Mouse (Mus musculus) CD4-positive helper T cell, adult 2 months (primary cell): ENCODE results near the gene Me3.

ENCODE experiments used
- DNase-seq: peaks from one replicate; pipeline ENCODE4 v3.0.0-alpha.2; 2012; ENCODE audit warnings: low read depth, missing footprints, low spot score

Gene Me3

GRCm38 (mm10) chr7:89828436-89829065 is 196.4 kb downstream of the Me3 start:
- no peak for DNase-seq

GRCm38 (mm10) chr7:89829201-89829600 is 197.0 kb downstream of the Me3 start:
- DNase-seq: no peak

GRCm38 (mm10) chr7:89833521-89833920 is 201.3 kb downstream of the Me3 start:
- DNase-seq: no peak

GRCm38 (mm10) chr7:89835566-89835965 is 203.4 kb downstream of the Me3 start:
- no peak for DNase-seq

- no peak for DNase-seq
Measured at GRCm38 (mm10) chr7:89836676-89837075, 204.5 kb downstream of the Me3 start.

GRCm38 (mm10) chr7:89837841-89838240 is 205.6 kb downstream of the Me3 start:
- DNase-seq: no peak

GRCm38 (mm10) chr7:89839721-89840120 is 207.5 kb downstream of the Me3 start:
- DNase-seq: no peak

- peak; percentile 67 for DNase-seq
Measured at GRCm38 (mm10) chr7:89841670-89842403, 209.6 kb downstream of the Me3 start.

- no peak for DNase-seq
Measured at GRCm38 (mm10) chr7:89842404-89842715, 210.2 kb downstream of the Me3 start.

GRCm38 (mm10) chr7:89843121-89843520 is 210.9 kb downstream of the Me3 start:
- peak; percentile 4 for DNase-seq

- DNase-seq: peak; percentile 30
Measured at GRCm38 (mm10) chr7:89843533-89843932, 211.3 kb downstream of the Me3 start.

GRCm38 (mm10) chr7:89845669-89846068 is 213.5 kb downstream of the Me3 start:
- DNase-seq: no peak

- no peak for DNase-seq
Measured at GRCm38 (mm10) chr7:89850510-89850909, 218.3 kb downstream of the Me3 start.

GRCm38 (mm10) chr7:89852158-89853095 is 220.2 kb downstream of the Me3 start:
- no peak for DNase-seq

GRCm38 (mm10) chr7:89853131-89853530 is 220.9 kb downstream of the Me3 start:
- no peak for DNase-seq

GRCm38 (mm10) chr7:89855196-89855595 is 223.0 kb downstream of the Me3 start:
- DNase-seq: no peak

- no peak for DNase-seq
Measured at GRCm38 (mm10) chr7:89856440-89857217, 224.4 kb downstream of the Me3 start.

- no peak for DNase-seq
Measured at GRCm38 (mm10) chr7:89864769-89865168, 232.6 kb downstream of the Me3 start.

GRCm38 (mm10) chr7:89867221-89867620 is 235.0 kb downstream of the Me3 start:
- DNase-seq: no peak

- no peak for DNase-seq
Measured at GRCm38 (mm10) chr7:89879686-89880085, 247.5 kb downstream of the Me3 start.

GRCm38 (mm10) chr7:89884551-89884950 is 252.4 kb downstream of the Me3 start:
- no peak for DNase-seq

- DNase-seq: no peak
Measured at GRCm38 (mm10) chr7:89891412-89891811, 259.2 kb downstream of the Me3 start.
